Mouse (Mus musculus) limb, embryonic 10.5 days (tissue): ENCODE measurements around the gene Gpr146. TPM values are rescaled to one million over a fixed set of nuclear protein-coding genes. Genes with fewer than 3 reads are reported as not detected.
A peak's percentile ranks its signal among the peaks of the same experiment; 100 is the strongest.
"Not testable (repeated sequence)": the region's sequence is repeated elsewhere in the genome, so short reads cannot be mapped to it uniquely, and the experiment has no call there.

Experiments used
- DNase-seq: peaks from one replicate; pipeline ENCODE4 v3.0.0-alpha.2; 2017; ENCODE audit warnings: low spot score
- H3K27ac ChIP-seq: fragments of 300-500 bp; sonication (generic); 2 replicates; pipeline ENCODE4 v1.5.1; 2016; ENCODE audit warnings: mild to moderate bottlenecking
- H3K27me3 ChIP-seq: fragments of 300-500 bp; sonication (generic); 2 replicates; pipeline ENCODE4 v1.6.1; 2016; ENCODE audit warnings: low read depth, mild to moderate bottlenecking; ENCODE audit not compliant: poor library complexity, severe bottlenecking
- H3K36me3 ChIP-seq: fragments of 300-500 bp; sonication (generic); 2 replicates; pipeline ENCODE4 v1.6.1; 2016; ENCODE audit warnings: mild to moderate bottlenecking, moderate library complexity
- H3K4me1 ChIP-seq: fragments of 300-500 bp; sonication (generic); 2 replicates; pipeline ENCODE4 v1.6.1; 2016
- H3K4me3 ChIP-seq: fragments of 300-500 bp; sonication (generic); 2 replicates; pipeline ENCODE4 v1.5.1; 2016; ENCODE audit warnings: mild to moderate bottlenecking, moderate library complexity
- H3K9me3 ChIP-seq: fragments of 300-500 bp; sonication (generic); replicated peaks from 2 replicates; pipeline ENCODE4 v1.6.1; 2016; ENCODE audit warnings: mild to moderate bottlenecking
- WGBS: fragments of 180-500 bp; shearing (Covaris S2); methylation state at CpG from one replicate; pipeline ENCODE4 v1.1.7; 2016; 5-methylcytosine and 5-hydroxymethylcytosine counted together
- polyA plus RNA-seq: library from polyadenylated mRNA; unstranded; fragments of >200 nt; fragmentation: Nextera tagmentation; extraction: Ambion mirVana; gene quantifications from 2 replicates; pipeline ENCODE4 v1.2.1, GENCODE M21; 2016

Gpr146 gene
- polyA plus RNA-seq, 1 experiment from 2014 or later, result 2.3 TPM

DNA sequence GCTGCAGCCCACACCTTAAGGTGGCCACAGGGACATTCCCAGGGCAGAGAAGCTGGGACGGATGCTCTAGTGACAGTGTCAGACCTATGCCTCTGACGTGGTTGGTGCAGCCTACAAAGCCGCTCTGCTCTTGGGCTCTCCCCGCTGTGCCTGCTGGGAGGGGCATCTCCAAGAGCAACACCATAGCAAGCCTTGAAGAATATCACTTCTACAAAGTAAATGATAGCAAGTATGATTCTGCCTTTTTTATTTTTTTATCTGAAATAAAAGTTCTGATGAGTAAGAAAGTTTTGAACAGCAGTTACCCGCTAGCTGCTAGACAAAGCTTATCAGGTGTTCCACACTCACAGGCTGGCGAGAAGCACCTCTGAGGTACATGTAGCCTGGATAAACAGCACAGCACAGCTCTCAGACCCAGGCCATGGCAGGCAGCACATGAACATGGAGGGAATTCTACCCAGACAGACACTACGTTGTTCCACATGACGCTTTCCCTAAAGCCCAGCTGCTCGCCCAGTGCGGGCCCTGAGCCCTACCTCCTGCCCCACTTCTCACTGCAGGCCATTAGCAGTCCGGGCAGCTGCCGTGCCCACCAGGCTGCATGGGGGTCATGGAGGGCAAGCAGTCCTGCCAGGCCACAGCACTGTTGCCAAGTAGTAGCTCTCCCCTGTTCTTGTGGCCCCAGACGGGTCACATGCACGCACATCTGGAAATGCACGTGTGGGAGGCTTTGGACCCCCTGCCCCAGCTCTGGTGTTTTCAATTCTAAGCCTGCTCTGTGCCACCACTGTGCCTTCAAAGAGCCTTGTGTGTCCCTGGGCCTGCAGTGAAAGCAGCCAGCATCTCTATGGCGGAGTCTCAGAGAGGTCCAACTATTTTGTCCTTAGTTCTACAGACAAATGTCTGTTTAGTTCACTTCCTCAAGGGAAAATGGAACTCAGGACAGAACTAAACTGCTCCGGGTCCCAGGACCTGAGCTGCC is 11.5 kb downstream of the Gpr146 start:
- Histone ChIP-seq H3K36me3 (peaks cover 6% of the 10 kb centered on the region; the same call in 1 of the 2 replicates), H3K4me1 (peaks cover 54% of the 10 kb centered on the region), H3K4me3 (peak overlapping the region; percentile 6; the same call in 1 of the 2 replicates), H3K9me3 (no peaks in the 10 kb centered on the region), H3K27me3 (no peaks in the 10 kb centered on the region), H3K27ac (peak overlapping the region; percentile 86)
- no peak for DNase-seq
- WGBS, result 77% methylated on average over 17 of the region's 17 CpGs

DNA sequence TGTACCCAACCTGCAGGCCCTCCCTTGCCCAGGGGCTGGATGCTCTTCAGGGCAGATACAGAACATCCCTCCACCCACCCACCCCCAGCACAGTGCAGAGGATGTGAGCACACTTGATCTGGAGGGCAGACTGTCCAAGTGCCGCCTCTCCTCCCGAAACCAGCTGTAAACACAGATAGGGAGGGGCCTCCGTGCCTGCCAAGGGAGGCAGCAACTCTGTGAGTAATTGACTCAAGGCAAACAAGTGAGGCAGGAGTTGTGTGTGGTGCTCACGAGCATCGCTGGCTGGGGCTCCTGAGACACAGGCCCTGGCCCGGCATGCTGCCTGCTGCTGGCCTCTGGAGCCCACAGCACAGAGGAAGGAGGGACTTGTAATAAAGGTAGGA is 12.2 kb downstream of the Gpr146 start:
- 16% methylated on average over 6 of the region's 6 CpGs for WGBS
- H3K36me3 ChIP-seq, result peaks cover 6% of the 10 kb centered on the region; the same call in 1 of the 2 replicates
- peak overlapping the region; percentile 86 for H3K27ac ChIP-seq
- H3K4me3 ChIP-seq, result peak overlapping the region; percentile 6; the same call in 1 of the 2 replicates
- peaks cover 58% of the 10 kb centered on the region for H3K4me1 ChIP-seq
- no peak for DNase-seq
- H3K27me3 ChIP-seq, result no peaks in the 10 kb centered on the region
- no peaks in the 10 kb centered on the region for H3K9me3 ChIP-seq

DNA sequence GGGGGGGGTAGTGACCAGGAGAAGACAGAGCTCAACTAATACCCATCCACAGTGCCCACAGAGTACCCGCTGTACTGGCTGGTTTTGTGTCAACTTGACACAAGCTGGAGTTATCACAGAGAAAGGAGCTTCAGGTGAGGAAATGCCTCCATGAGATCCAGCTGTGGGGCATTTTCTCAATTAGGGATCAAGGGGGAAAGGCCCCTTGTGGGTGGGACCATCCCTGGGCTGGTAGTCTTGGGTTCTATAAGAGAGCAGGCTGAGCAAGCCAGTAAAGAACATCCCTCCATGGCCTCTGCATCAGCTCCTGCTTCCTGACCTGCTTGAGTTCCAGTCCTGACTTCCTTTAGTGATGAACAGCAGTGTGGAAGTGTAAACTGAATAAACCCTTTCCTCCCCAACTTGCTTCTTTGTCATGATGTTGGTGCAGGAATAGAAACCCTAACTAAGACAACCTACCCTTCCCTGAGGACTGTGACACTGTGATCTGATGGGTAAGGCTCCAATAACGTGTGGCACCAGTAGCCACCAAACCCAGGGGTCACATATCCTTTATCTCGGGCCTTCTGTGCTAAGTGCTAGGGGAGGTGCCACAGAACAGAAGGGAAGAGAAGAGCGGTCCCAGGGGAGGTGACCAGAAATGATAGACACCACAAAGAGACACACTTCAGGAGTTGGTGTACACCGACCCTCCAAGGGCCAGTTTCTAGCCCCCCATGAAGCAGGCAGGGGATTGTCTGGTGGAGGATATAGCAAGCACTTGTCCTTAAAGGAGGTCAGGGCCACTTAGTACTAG is 13.0 kb downstream of the Gpr146 start:
- H3K36me3 ChIP-seq, H3K9me3 ChIP-seq, H3K27me3 ChIP-seq, DNase-seq, H3K4me3 ChIP-seq: not testable (repeated sequence)
- H3K4me1 ChIP-seq, result peaks cover 64% of the 10 kb centered on the region
- peak overlapping the region; percentile 86 for H3K27ac ChIP-seq
- 82% methylated on average over 5 of the region's 5 CpGs for WGBS

DNA sequence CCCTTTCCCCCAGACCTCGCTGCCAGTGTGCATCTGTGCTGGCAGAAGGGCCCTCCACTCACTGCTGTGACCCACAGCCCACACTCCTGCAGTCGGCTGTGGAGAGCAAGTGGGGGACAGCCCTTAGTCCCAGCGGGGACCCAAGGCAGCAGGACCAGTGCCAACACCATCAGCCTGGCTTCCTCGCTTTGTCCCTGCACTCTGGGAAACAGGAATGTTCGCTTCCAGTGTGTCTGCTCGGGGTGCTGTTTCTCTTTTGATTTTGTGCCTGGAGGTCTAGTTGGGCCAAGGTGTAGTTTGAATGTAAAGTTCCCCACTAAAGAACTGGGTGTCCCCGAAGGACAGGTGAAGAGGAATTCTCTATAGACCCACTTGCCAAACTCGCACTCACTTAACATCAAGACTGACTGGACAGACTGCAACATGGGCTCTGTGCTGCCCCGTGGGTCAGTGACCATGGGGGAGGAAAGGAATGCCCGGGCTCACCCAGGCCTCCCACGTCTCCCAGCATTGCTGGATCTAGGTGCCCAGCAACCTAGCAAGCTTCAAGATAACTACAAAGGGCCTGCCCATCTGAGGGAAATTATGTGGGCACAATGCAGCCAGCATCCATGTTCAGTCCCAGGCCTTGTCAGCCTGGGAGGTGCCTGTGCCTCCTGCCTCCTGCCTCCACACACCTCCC is 14.0 kb downstream of the Gpr146 start:
- WGBS, result 82% methylated on average over 11 of the region's 11 CpGs
- Histone ChIP-seq H3K27me3 (no peaks in the 10 kb centered on the region), H3K36me3 (peaks cover 6% of the 10 kb centered on the region; the same call in 1 of the 2 replicates), H3K4me1 (peaks cover 62% of the 10 kb centered on the region), H3K9me3 (no peaks in the 10 kb centered on the region), H3K4me3 (0 out of 2 replicates have a peak overlapping the region, but pooled peaks have one; percentile 3), H3K27ac (peak overlapping the region; percentile 68)
- DNase-seq, result no peak

DNA sequence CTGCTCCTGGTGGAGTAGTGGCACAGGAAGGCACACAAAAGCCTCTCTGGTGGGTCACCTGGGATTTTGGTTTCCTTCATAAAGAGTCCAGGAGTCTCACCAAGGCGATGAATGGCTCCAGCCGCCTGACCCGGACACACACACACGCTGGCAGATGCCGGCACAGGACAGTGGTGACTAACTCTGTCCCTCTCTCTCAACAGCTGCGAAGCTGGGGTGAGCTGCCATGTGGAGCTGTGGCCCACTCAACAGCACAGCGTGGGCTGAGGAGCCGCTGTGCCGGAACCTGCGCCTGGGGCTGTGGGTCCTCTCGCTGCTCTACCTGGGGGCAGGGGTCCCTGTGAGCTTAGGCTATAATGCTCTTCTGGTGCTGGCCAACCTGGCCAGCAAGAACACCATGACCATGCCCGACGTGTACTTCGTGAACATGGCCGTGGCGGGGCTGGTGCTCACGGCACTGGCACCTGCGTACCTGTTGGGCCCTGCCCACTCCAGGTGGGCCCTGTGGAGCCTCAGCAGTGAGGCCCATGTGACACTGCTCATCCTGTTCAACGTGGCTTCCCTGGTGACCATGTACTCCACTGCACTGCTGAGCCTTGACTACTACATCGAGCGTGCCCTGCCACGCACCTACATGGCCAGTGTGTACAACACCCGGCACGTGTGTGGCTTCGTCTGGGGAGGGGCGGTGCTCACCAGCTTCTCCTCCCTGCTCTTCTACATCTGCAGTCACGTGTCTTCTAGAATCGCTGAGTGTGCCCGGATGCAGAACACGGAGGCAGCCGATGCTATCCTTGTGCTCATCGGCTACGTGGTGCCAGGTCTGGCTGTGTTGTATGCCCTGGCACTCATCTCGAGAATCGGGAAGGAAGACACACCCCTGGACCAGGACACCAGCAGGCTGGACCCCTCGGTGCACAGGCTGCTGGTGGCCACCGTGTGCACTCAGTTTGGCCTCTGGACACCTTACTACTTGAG is 15.0 kb downstream of the Gpr146 start:
- no peaks in the 10 kb centered on the region for H3K27me3 ChIP-seq
- no peaks in the 10 kb centered on the region for H3K9me3 ChIP-seq
- 95% methylated on average over 37 of the region's 37 CpGs for WGBS
- no peak for DNase-seq
- H3K4me3 ChIP-seq, result no peak overlapping the region
- peak overlapping the region; percentile 17; the same call in 1 of the 2 replicates for H3K27ac ChIP-seq
- peaks cover 6% of the 10 kb centered on the region; the same call in 1 of the 2 replicates for H3K36me3 ChIP-seq
- peaks cover 56% of the 10 kb centered on the region for H3K4me1 ChIP-seq

DNA sequence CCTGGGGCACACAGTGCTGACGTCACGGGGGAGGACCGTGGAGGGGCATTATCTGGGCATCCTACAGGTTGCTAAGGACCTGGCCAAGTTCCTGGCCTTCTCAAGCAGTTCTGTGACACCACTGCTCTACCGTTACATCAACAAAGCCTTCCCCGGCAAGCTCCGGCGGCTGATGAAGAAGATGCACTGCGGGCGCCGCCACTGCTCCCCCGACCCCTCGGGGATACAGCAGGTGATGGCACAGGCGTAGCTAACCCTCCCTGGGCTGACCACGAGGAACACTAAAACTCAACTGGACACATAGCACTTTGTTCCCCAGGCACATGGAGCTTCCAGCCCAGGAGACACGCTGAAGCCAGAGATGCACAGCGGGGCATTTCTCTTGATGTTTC is 15.7 kb downstream of the Gpr146 start:
- Histone ChIP-seq H3K36me3 (peaks cover 6% of the 10 kb centered on the region; the same call in 1 of the 2 replicates), H3K4me3 (no peak overlapping the region), H3K9me3 (no peaks in the 10 kb centered on the region), H3K4me1 (peaks cover 49% of the 10 kb centered on the region), H3K27ac (peak overlapping the region; percentile 17; the same call in 1 of the 2 replicates), H3K27me3 (no peaks in the 10 kb centered on the region)
- WGBS, result 95% methylated on average over 16 of the region's 16 CpGs
- no peak for DNase-seq

DNA sequence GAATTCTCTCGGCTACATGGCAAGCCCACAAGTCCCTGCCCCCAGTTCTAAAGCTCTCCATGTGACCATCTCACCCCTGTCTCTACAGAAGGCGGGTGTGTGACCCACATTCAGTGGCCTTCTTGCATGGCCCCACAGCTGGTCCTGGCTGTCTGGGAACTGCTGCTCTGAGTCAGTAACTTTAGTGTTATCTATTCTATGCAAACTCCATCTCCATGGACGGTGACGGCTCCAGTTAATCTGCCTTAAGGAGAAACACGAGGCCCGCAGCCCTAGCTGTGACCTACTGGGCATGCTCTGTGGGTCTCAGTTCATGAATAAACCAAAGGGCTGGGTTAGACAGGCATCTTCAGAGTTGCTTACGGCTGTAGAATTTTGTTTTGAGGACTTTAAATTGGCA is 16.9 kb downstream of the Gpr146 start:
- WGBS, result 81% methylated on average over 7 of the region's 7 CpGs
- H3K27ac ChIP-seq, result peak overlapping the region; percentile 58

DNA sequence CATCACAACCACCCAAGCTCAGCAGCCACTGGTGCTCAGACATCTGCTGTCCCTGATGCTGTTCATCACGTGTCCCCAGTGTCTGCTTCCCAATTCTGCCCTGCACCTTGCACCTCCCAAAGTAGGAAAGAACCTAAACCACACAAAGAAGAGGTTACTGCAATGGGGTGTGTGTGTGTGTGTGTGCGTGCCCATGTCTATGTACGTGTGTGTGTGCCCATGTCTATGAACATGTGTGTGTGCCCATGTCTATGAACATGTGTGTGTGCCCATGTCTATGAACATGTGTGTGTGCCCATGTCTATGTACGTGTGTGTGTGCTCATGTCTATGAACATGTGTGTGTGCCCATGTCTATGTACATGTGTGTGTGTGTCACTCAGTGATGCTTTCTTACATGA is 18.0 kb downstream of the Gpr146 start:
- H3K4me3 ChIP-seq, result no peak overlapping the region
- DNase-seq, result no peak
- H3K4me1 ChIP-seq, result peaks cover 33% of the 10 kb centered on the region
- WGBS, result 94% methylated on average over 4 of the region's 4 CpGs
- H3K27ac ChIP-seq, result peak overlapping the region; percentile 58; the same call in 1 of the 2 replicates
- H3K9me3 ChIP-seq, result no peaks in the 10 kb centered on the region
- H3K27me3 ChIP-seq, result no peaks in the 10 kb centered on the region
- H3K36me3 ChIP-seq, result peaks cover 6% of the 10 kb centered on the region; the same call in 1 of the 2 replicates

More for the DNA sequence above, 16.9 kb downstream of the Gpr146 start:
- Histone ChIP-seq H3K9me3 (no peaks in the 10 kb centered on the region), H3K4me3 (no peak overlapping the region), H3K36me3 (peaks cover 6% of the 10 kb centered on the region; the same call in 1 of the 2 replicates), H3K27me3 (no peaks in the 10 kb centered on the region), H3K4me1 (peaks cover 43% of the 10 kb centered on the region)
- DNase-seq, result no peak

DNA sequence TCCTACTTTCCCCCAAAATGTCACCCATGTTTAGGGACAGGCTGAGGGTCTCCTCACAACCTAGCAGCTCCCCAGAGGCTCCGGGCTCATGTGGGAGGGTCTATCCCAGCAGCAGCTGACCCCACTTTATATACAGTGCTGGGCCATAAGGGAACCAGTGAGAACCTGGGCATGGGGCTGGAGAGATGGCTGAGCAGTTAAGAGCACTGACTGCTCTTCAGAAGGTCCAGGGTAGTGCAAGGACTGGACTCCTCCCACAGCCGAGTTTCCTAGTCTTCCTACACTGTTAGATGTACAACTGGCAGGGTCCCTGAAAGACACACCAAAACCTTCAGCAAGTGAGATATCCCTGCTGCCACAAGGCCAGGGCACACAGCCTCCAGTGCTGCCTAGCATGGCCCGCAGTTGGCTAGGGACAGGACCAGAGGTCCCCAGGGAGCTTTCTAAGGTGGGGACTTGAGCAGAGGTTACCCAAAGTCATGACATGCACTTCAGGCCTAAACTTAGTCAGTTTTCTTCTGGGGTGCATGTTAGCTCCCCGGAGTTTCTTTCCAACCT is 19.9 kb downstream of the Gpr146 start:
- Histone ChIP-seq H3K27ac (no peak overlapping the region), H3K9me3 (no peaks in the 10 kb centered on the region), H3K36me3 (peaks cover 6% of the 10 kb centered on the region; the same call in 1 of the 2 replicates), H3K4me1 (peaks cover 25% of the 10 kb centered on the region), H3K27me3 (no peaks in the 10 kb centered on the region), H3K4me3 (no peak overlapping the region)
- no peak for DNase-seq
- 82% methylated on average over 4 of the region's 4 CpGs for WGBS

DNA sequence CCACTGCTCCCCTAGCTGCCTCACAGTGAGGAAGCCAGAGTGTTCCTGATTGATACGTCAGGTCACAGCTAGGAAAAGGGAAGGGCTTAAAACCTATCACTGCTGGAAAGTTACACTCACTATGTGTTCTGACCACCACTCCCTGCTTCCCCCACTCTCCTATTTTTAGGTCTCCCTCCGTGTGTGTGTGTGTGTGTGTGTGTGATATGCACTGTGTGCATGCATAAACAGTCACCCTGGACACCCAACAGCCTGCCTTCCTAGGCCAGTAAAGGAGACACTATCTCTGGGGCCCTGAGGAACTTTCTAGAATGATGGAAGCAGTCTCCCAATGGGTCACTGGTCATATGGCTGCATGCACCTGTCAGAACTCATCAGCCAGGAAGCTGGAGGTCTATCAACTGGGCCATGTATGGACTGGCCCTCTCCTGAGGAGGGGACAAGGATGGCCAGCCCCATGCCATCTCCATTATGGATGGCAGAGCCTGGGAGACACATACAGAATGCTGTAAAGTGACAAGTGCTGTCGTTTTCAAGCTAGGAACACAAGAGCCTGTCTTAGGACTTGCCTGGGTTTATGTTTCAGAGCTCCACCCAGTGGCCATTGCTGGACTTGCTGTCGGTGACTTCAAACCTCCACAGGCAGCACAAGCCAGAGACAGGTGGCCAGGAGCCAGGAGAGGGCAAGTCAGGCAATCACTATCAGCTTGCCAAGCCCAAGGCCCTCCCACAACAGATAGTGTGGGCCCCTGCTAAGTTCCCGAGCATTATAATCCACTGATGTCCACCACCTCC is 20.7 kb downstream of the Gpr146 start:
- Histone ChIP-seq H3K36me3 (peaks cover under 1% of the 10 kb centered on the region; the same call in 1 of the 2 replicates), H3K4me3 (no peak overlapping the region), H3K9me3 (no peaks in the 10 kb centered on the region), H3K27me3 (no peaks in the 10 kb centered on the region), H3K27ac (no peak overlapping the region), H3K4me1 (peaks cover 22% of the 10 kb centered on the region)
- peak; percentile 87 for DNase-seq
- 39% methylated on average over 5 of the region's 5 CpGs for WGBS
